Mouse (Mus musculus) testis, adult 10 weeks (tissue): Measurements from ENCODE around the gene Pars2. TPM values are rescaled to one million over a fixed set of nuclear protein-coding genes. Genes with fewer than 3 reads are reported as not detected.

Experiments used
- polyA plus RNA-seq: library from polyadenylated mRNA; stranded (reverse); fragments of 350-450 nt; fragmentation: Illumina TruSeq; extraction: RNeasy Lipid Tissue Mini Kit (QIAGEN cat#74804); gene quantifications from one replicate; pipeline ENCODE4 v1.2.3, GENCODE M21; 2014; ENCODE audit warnings: low read depth, low replicate concordance

Gene Pars2
- 0.60 TPM for polyA plus RNA-seq

DNA sequence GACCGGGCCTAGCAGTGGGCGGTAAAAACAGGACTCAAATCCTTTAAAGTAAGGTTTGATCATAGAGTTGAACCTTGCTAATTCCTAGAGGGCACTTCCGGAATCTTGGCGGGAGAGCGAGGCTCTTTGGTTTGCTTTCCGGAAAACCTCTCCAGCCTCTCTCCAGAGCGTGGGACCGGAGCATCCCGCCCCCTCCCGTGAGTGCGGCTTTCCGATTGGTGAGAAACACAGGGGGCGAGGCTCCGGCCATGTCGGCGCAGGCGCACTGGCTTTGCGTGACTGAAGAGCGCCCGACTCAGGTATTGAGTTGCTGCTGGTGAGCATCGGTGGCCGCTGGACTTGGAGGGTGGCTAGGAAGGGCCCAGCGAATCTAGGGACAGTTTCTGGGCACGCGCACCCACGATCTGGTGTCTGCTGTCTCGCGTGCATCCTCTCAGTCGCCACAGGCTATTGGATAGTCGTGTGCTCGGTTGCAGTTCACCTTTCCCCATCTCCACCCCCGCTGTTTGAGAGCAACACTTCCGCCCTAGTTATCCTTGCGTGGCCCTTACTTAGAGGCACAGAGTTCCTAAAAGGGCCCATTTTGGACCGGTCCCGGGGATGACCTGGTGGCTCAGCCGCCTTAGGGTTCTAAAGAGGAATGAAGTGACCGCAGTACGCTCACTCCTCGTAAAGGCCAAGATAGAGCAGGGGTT lies at the start of gene Pars2:
Pars2 (plus strand) TSS at position 237 of the 695 bp plus-strand sequence.

DNA sequence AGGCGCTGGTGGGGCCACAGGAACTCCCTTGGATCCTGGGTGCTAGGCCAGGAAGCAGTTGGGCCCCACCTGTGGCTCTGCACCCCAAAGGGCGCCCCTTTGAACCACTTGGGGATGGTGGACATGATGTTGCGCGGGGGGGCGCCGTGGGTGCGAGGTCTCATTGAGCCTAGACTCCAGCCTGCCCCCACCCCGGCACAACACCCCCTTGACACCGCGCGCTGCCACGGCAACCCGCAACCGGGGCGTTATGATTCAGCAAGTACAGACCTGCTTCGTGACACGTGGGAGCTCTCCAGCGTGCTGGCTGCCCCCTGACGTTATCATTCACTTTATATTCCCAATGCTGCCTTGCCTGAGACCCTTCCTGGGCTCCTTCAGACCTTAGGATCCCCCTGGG lies 33.8 kb upstream of the Pars2 start, which contains the start of gene Lexm:
Lexm (minus strand) TSS at position 186 of the 400 bp plus-strand sequence.

DNA sequence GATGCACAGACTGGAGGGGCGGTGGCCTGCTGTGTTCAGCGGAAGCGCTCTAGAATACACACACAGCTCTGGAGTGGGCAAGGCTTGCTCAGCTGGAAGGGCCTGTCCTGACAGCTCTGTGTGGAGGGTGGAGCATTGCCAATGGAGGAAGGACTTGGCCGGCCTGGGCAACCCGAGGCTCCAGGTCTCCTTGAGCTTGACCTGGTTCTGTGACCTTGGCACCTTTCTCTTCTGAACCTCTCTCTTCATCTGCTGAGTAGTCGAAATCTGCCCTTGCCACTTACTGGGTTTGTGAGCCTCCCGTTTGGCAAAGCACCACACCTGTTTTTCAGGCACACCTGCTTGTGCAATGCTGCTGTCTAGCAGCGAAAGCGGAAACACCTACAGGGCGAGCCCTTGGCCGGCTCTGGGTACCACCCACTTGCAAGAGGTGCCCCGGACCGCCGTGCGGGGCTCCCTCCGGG lies 28.8 kb upstream of the Pars2 start, which contains the start of gene Ttc22:
Ttc22 (plus strand) TSS at position 403 of the 464 bp plus-strand sequence.

DNA sequence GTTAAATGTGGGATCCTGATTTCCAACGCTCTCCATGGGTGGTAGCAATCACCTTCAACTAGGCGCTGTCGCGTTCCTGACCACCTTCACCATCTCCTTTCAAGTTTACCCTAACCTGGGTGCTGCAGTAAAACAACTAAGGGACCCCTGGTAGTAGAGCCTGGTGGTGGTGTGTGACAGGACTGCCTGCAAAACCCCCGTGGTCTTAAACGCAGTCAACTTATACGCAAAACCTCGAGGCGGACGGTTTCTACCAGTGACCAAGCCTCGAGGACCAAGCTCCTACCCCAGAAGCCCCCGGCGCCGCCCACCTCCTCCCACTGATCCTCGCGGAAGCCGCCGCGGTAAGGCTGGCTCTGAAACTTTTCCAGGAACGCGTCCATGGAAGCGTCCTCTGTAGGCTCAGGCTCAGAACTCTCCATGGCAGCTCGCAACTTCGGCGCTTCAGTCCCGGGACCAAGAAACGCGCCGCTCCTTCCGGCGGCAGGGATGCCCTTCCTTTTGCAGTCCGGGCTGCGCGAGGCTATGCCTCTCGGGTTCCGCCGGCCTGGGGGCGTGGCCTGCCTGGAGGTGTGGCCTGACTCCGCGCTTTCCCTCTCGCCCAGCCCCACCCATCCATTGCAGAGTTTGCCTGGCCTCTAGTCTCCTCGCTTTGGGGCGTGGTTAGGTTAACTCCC lies 27.7 kb downstream of the Pars2 start, which contains the start of gene Ttc4:
Ttc4 (minus strand) TSS at position 503 of the 677 bp plus-strand sequence.

Other genes starting within 250 kb of the Pars2 start
- gene Pcsk9, start 186.7 kb upstream of the Pars2 start, polyA plus RNA-seq: not detected
- gene Bsnd, start 158.8 kb upstream of the Pars2 start, polyA plus RNA-seq: not detected
- gene Dhcr24, start 90.0 kb upstream of the Pars2 start, polyA plus RNA-seq: 2.3 TPM
- 33.7 TPM for gene Lexm, start 33.8 kb upstream of the Pars2 start, polyA plus RNA-seq
- not detected for gene Ttc22, start 28.6 kb upstream of the Pars2 start, polyA plus RNA-seq
- gene Ttc4, start 27.9 kb downstream of the Pars2 start, polyA plus RNA-seq: 142 TPM
- gene Mroh7, start 79.9 kb downstream of the Pars2 start, polyA plus RNA-seq: 34.2 TPM
- gene Fam151a, start 82.8 kb downstream of the Pars2 start, polyA plus RNA-seq: not detected
- gene Acot11, start 153.9 kb downstream of the Pars2 start, polyA plus RNA-seq: 0.17 TPM